Mouse (Mus musculus): Measurements from ENCODE around the gene Errfi1. TPM values are rescaled to one million over a fixed set of nuclear protein-coding genes. Genes with fewer than 3 reads are reported as not detected.

Gene Errfi1
- total and polyA plus RNA-seq, 2 experiments from 2014 or later: 17.2 to 34.9 TPM

GRCm38 (mm10) chr4:150875393-150875792, 21.7 kb downstream of the Errfi1 start:
- Histone ChIP-seq H3K27me3 (ENCODE audit: insufficient read depth, low read length) (no peaks in the 10 kb centered on the region), H3K4me2 (ENCODE audit: low read depth) (no peak overlapping the region), H3K27ac (ENCODE audit: low read depth, low read length) (no peak overlapping the region), H3K4me3 (ENCODE audit: low read depth, low read length) (no peak overlapping the region), H3K9ac (no peak overlapping the region), H3K9me3 (ENCODE audit: low read length) (peaks cover 17% of the 10 kb centered on the region; the same call in 1 of the 2 replicates), H3K4me1 (ENCODE audit: insufficient read depth) (no peaks in the 10 kb centered on the region), H3K36me3 (ENCODE audit: insufficient read depth) (no peaks in the 10 kb centered on the region)
- no peak for ATAC-seq
- 90% methylated on average over 10 of the region's 10 CpGs for WGBS
- TF ChIP-seq CTCF (IDR thresholded peaks at IDR 0.05; ENCODE audit: low read depth): no peak
- DNase-seq: no peak

GRCm38 (mm10) chr4:150879631-150880030, 25.9 kb downstream of the Errfi1 start:
- no peak overlapping the region for H3K9ac ChIP-seq
- peaks cover 17% of the 10 kb centered on the region; the same call in 1 of the 2 replicates for H3K9me3 ChIP-seq (ENCODE audit: low read length)
- no peak overlapping the region for H3K4me2 ChIP-seq (ENCODE audit: low read depth)
- 98% methylated on average over 22 of the region's 22 CpGs for WGBS
- DNase-seq (no peak), ATAC-seq (no peak)
- no peaks in the 10 kb centered on the region for H3K4me1 ChIP-seq (ENCODE audit: insufficient read depth)
- no peak overlapping the region for H3K27ac ChIP-seq (ENCODE audit: low read depth, low read length)
- no peaks in the 10 kb centered on the region for H3K27me3 ChIP-seq (ENCODE audit: insufficient read depth, low read length)
- no peak overlapping the region for H3K4me3 ChIP-seq (ENCODE audit: low read depth, low read length)
- no peak for TF ChIP-seq CTCF (IDR thresholded peaks at IDR 0.05; ENCODE audit: low read depth)
- H3K36me3 ChIP-seq (ENCODE audit: insufficient read depth): no peaks in the 10 kb centered on the region

- Histone ChIP-seq H3K27ac (ENCODE audit: low read depth, low read length) (no peak overlapping the region), H3K27me3 (ENCODE audit: insufficient read depth, low read length) (no peaks in the 10 kb centered on the region), H3K9ac (no peak overlapping the region), H3K4me3 (ENCODE audit: low read depth, low read length) (no peak overlapping the region), H3K9me3 (ENCODE audit: low read length) (peaks cover 17% of the 10 kb centered on the region; the same call in 1 of the 2 replicates), H3K4me1 (ENCODE audit: insufficient read depth) (no peaks in the 10 kb centered on the region), H3K36me3 (ENCODE audit: insufficient read depth) (no peaks in the 10 kb centered on the region), H3K4me2 (ENCODE audit: low read depth) (no peak overlapping the region)
- 85% methylated on average over 5 of the region's 5 CpGs for WGBS
- DNase-seq (no peak), ATAC-seq (no peak)
- TF ChIP-seq CTCF (IDR thresholded peaks at IDR 0.05; ENCODE audit: low read depth): no peak
Observed at GRCm38 (mm10) chr4:150880364-150880763, 26.6 kb downstream of the Errfi1 start.

GRCm38 (mm10) chr4:150882632-150883031, 28.9 kb downstream of the Errfi1 start:
- Histone ChIP-seq H3K27ac (ENCODE audit: low read depth, low read length) (no peak overlapping the region), H3K27me3 (ENCODE audit: insufficient read depth, low read length) (no peaks in the 10 kb centered on the region), H3K36me3 (ENCODE audit: insufficient read depth) (no peaks in the 10 kb centered on the region), H3K4me3 (ENCODE audit: low read depth, low read length) (no peak overlapping the region), H3K9ac (no peak overlapping the region), H3K4me1 (ENCODE audit: insufficient read depth) (no peaks in the 10 kb centered on the region), H3K9me3 (ENCODE audit: low read length) (peaks cover 17% of the 10 kb centered on the region; the same call in 1 of the 2 replicates), H3K4me2 (ENCODE audit: low read depth) (no peak overlapping the region)
- DNase-seq: no peak
- WGBS: 91% methylated on average over 5 of the region's 5 CpGs
- no peak for ATAC-seq
- TF ChIP-seq CTCF (IDR thresholded peaks at IDR 0.05; ENCODE audit: low read depth): no peak

GRCm38 (mm10) chr4:150887903-150888302, 34.2 kb downstream of the Errfi1 start:
- DNase-seq (no peak), ATAC-seq (no peak)
- Histone ChIP-seq H3K4me3 (ENCODE audit: low read depth, low read length) (no peak overlapping the region), H3K4me1 (ENCODE audit: insufficient read depth) (no peaks in the 10 kb centered on the region), H3K9ac (no peak overlapping the region), H3K9me3 (ENCODE audit: low read length) (no peaks in the 10 kb centered on the region), H3K4me2 (ENCODE audit: low read depth) (no peak overlapping the region), H3K27me3 (ENCODE audit: insufficient read depth, low read length) (no peaks in the 10 kb centered on the region), H3K36me3 (ENCODE audit: insufficient read depth) (no peaks in the 10 kb centered on the region), H3K27ac (ENCODE audit: low read depth, low read length) (no peak overlapping the region)
- WGBS: 76% methylated on average over 5 of the region's 5 CpGs
- TF ChIP-seq CTCF (IDR thresholded peaks at IDR 0.05; ENCODE audit: low read depth): no peak

- WGBS: 84% methylated on average over 4 of the region's 4 CpGs
- no peaks in the 10 kb centered on the region for H3K9me3 ChIP-seq (ENCODE audit: low read length)
- no peak for DNase-seq
- H3K36me3 ChIP-seq (ENCODE audit: insufficient read depth): no peaks in the 10 kb centered on the region
- H3K9ac ChIP-seq: no peak overlapping the region
- no peak overlapping the region for H3K4me2 ChIP-seq (ENCODE audit: low read depth)
- no peak for ATAC-seq
- H3K4me3 ChIP-seq (ENCODE audit: low read depth, low read length): no peak overlapping the region
- no peak overlapping the region for H3K27ac ChIP-seq (ENCODE audit: low read depth, low read length)
- no peaks in the 10 kb centered on the region for H3K4me1 ChIP-seq (ENCODE audit: insufficient read depth)
- TF ChIP-seq CTCF (IDR thresholded peaks at IDR 0.05; ENCODE audit: low read depth): no peak
- no peaks in the 10 kb centered on the region for H3K27me3 ChIP-seq (ENCODE audit: insufficient read depth, low read length)
Observed at GRCm38 (mm10) chr4:150888492-150888891, 34.8 kb downstream of the Errfi1 start.

GRCm38 (mm10) chr4:150889273-150889954, 35.7 kb downstream of the Errfi1 start:
- DNase-seq (no peak), ATAC-seq (no peak)
- H3K4me3 ChIP-seq (ENCODE audit: low read depth, low read length): no peak overlapping the region
- H3K36me3 ChIP-seq (ENCODE audit: insufficient read depth): no peaks in the 10 kb centered on the region
- no peak overlapping the region for H3K9ac ChIP-seq
- TF ChIP-seq CTCF (IDR thresholded peaks at IDR 0.05; ENCODE audit: low read depth): no peak
- no peaks in the 10 kb centered on the region for H3K4me1 ChIP-seq (ENCODE audit: insufficient read depth)
- no peaks in the 10 kb centered on the region for H3K9me3 ChIP-seq (ENCODE audit: low read length)
- no peak overlapping the region for H3K27ac ChIP-seq (ENCODE audit: low read depth, low read length)
- no peak overlapping the region for H3K4me2 ChIP-seq (ENCODE audit: low read depth)
- H3K27me3 ChIP-seq (ENCODE audit: insufficient read depth, low read length): no peaks in the 10 kb centered on the region
- WGBS: 41% methylated on average over 20 of the region's 20 CpGs
